Mouse (Mus musculus) neural tube, embryonic 13.5 days (tissue): ENCODE measurements around the gene Lcat. TPM values are rescaled to one million over a fixed set of nuclear protein-coding genes. Genes with fewer than 3 reads are reported as not detected.
"Not testable (repeated sequence)": the region's sequence is repeated elsewhere in the genome, so short reads cannot be mapped to it uniquely, and the experiment has no call there.

Source experiments
- ATAC-seq: fragments of 200-750 bp; cut with Nextera tagmentation; 2 replicates; pipeline ENCODE4 v1.8.0; 2017; ENCODE audit warnings: low read depth, mild to moderate bottlenecking, moderate TSS enrichment, moderate library complexity
- H3K27ac ChIP-seq: fragments of 300-500 bp; sonication (generic); replicated peaks from 2 replicates; pipeline ENCODE4 v1.5.1; 2015; ENCODE audit warnings: moderate library complexity, mild to moderate bottlenecking, inconsistent platforms
- H3K27me3 ChIP-seq: fragments of 300-500 bp; sonication (generic); 2 replicates; pipeline ENCODE4 v1.6.1; 2015; ENCODE audit warnings: mild to moderate bottlenecking, inconsistent platforms
- H3K36me3 ChIP-seq: fragments of 300-500 bp; sonication (generic); 2 replicates; pipeline ENCODE4 v1.6.1; 2015; ENCODE audit warnings: mild to moderate bottlenecking, inconsistent platforms
- H3K4me1 ChIP-seq: fragments of 300-500 bp; sonication (generic); replicated peaks from 2 replicates; pipeline ENCODE4 v1.6.1; 2015; ENCODE audit warnings: inconsistent platforms
- H3K4me2 ChIP-seq: fragments of 300-500 bp; sonication (generic); 2 replicates; pipeline ENCODE4 v1.6.1; 2015; ENCODE audit warnings: inconsistent platforms, mild to moderate bottlenecking, moderate library complexity
- H3K4me3 ChIP-seq: fragments of 300-500 bp; sonication (generic); 2 replicates; pipeline ENCODE4 v1.5.1; 2015; ENCODE audit warnings: mild to moderate bottlenecking, inconsistent platforms
- H3K9ac ChIP-seq: fragments of 300-500 bp; sonication (generic); 2 replicates; pipeline ENCODE4 v1.6.1; 2015; ENCODE audit warnings: moderate library complexity, mild to moderate bottlenecking, inconsistent platforms
- H3K9me3 ChIP-seq: fragments of 300-500 bp; sonication (generic); 2 replicates; pipeline ENCODE4 v1.6.1; 2016; ENCODE audit warnings: inconsistent platforms
- WGBS: fragments of 180-500 bp; shearing (Covaris S2); methylation state at CpG from one replicate; pipeline ENCODE4 v1.1.7; 2015; 5-methylcytosine and 5-hydroxymethylcytosine counted together
- polyA plus RNA-seq: library from polyadenylated mRNA; unstranded; fragments of >200 nt; fragmentation: Nextera tagmentation; extraction: Ambion mirVana; gene quantifications from 2 replicates; pipeline ENCODE4 v1.2.1, GENCODE M21; 2015

Gene Lcat
- polyA plus RNA-seq, result 0.59 and 0.71 TPM in 2 replicates

DNA sequence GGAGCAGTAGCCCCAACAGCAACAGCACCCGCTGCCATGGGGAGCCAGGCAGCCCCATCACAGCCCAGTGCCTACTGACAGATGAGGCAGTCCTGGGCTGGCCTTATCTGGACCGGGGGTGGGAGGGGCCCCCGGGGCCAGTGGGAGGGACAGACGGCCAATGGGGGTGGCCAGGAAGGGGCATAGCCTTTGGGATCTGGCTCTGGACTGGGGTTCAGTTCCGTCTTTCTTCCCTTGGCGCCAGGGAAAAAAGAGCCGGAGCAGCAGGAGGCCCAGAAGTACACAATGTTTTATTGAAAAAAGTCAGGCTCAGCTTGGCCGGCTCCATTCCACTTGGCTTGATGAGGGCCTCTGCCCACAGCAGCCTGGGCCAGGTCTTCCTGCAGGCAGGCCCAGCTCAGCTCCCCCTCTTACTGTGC is at the start of gene Lcat:
Lcat (minus strand) TSS at position 62 of the 419 bp plus-strand sequence.
- Histone ChIP-seq H3K27me3 (no peaks in the 10 kb centered on the region), H3K4me1 (peaks cover 2% of the 10 kb centered on the region), H3K4me2 (no peak within 1 kb of the TSS), H3K9ac (no peak within 1 kb of the TSS), H3K4me3 (no peak within 1 kb of the TSS), H3K36me3 (no peaks in the 10 kb centered on the region), H3K9me3 (no peaks in the 10 kb centered on the region), H3K27ac (no peak within 1 kb of the TSS)
- WGBS, result 71% methylated on average over 8 of the region's 8 CpGs
- ATAC-seq, result no peak

DNA sequence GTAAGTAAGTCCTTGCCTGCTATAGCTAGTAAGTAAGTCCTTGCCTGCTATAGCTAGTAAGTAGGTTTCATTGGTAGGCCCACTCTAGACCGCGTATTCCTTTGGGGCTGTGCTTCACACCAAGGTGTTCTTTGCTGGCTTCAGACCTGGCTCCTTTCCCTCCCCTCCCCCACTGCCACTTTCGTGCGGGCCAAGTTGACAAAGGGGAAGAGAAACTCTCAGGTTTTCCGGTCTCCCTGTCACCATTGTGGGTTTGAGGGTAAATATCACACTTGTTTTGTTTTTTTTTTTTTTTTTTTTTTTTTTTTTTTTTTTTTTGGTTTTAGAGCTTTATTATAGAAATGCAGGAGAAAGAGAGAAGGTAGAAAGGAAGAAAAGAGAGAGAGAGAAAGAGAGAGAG is 49.3 kb upstream of the Lcat start:
- ATAC-seq, result no peak

DNA sequence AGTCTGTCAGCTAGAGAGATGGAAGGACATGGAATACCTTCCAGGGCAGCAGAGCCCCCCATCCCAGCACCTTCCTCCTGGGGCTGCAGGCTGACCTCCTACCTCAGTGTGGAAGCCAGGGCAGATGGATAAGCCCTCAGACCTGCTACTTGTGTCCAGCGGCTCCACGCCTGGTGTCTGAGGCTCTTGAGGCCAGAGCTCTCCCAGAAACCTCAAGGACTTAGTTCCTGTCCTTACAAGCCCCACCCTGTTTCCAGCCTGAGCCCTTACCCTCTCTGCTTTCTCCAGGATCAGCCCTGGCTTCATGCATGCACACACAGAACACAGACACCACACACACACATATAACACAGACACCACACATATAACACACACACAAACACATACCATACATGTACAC is 48.4 kb upstream of the Lcat start:
- H3K4me2 ChIP-seq, result no peak overlapping the region
- no peaks in the 10 kb centered on the region for H3K4me1 ChIP-seq
- 75% methylated on average over 2 of the region's 2 CpGs for WGBS
- no peak overlapping the region for H3K27ac ChIP-seq
- no peak overlapping the region for H3K9ac ChIP-seq
- H3K9me3 ChIP-seq, result no peaks in the 10 kb centered on the region
- no peak overlapping the region for H3K4me3 ChIP-seq
- ATAC-seq, result no peak
- no peaks in the 10 kb centered on the region for H3K36me3 ChIP-seq
- 0 out of 2 replicates have a peak, but pooled peaks cover 7% of the 10 kb centered on the region for H3K27me3 ChIP-seq

More for the DNA sequence above, 49.3 kb upstream of the Lcat start:
- Histone ChIP-seq H3K4me3 (no peak overlapping the region), H3K9ac (no peak overlapping the region), H3K36me3 (no peaks in the 10 kb centered on the region), H3K9me3 (no peaks in the 10 kb centered on the region), H3K4me2 (no peak overlapping the region), H3K27ac (no peak overlapping the region), H3K27me3 (0 out of 2 replicates have a peak, but pooled peaks cover 7% of the 10 kb centered on the region), H3K4me1 (no peaks in the 10 kb centered on the region)
- 66% methylated on average over 5 of the region's 5 CpGs for WGBS

DNA sequence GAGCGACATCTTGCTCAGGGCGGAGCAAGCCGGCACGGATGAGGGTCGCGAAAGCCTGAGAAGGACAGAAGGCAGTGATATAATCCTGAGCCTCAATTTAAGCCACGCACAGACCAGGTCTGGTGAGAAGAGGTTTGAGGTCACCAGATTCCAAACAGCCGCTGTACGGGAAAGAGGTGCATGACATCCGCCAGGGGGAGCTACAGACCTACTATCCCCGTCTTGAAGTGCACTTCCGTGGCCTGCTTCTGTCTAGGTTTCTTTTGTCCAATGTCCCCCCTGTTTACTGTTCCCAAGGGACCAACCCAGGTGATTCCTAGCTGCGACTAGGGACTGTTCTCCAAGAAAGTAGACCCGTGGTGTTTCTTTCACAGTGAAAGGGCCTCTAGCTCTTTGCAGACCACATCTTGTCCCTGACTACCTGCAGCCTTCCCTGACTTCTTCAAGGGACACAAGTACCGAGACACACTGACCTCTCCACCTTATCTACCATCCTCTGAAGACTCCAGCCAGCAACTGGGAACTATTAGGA is 47.7 kb upstream of the Lcat start, which contains the start of gene Dus2:
Dus2 (plus strand) TSS at position 482 of the 532 bp plus-strand sequence.
- H3K27ac ChIP-seq, result no peak within 1 kb of the TSS
- ATAC-seq, result 0 out of 2 replicates have a peak, but pooled peaks have one; percentile 61
- no peaks in the 10 kb centered on the region for H3K9me3 ChIP-seq
- H3K4me3 ChIP-seq, result no peak within 1 kb of the TSS
- 12% methylated on average over 15 of the region's 15 CpGs for WGBS
- H3K27me3 ChIP-seq, result 0 out of 2 replicates have a peak, but pooled peaks cover 7% of the 10 kb centered on the region
- H3K9ac ChIP-seq, result 0 out of 2 replicates have a peak within 1 kb of the TSS, but pooled peaks have one; percentile 17
- no peaks in the 10 kb centered on the region for H3K36me3 ChIP-seq
- peak within 1 kb of the TSS; percentile 13; the same call in 1 of the 2 replicates for H3K4me2 ChIP-seq
- no peaks in the 10 kb centered on the region for H3K4me1 ChIP-seq

GRCm38 (mm10) chr8:105988546-105988945 is 45.4 kb upstream of the Lcat start:
- ATAC-seq, result no peak
- Histone ChIP-seq H3K4me1 (no peaks in the 10 kb centered on the region), H3K9me3 (no peaks in the 10 kb centered on the region), H3K36me3 (no peaks in the 10 kb centered on the region), H3K4me2 (no peak overlapping the region), H3K27me3 (0 out of 2 replicates have a peak, but pooled peaks cover 7% of the 10 kb centered on the region), H3K9ac (no peak overlapping the region), H3K4me3 (no peak overlapping the region), H3K27ac (no peak overlapping the region)
- WGBS, result 87% methylated on average over 11 of the region's 11 CpGs

- H3K9ac ChIP-seq, H3K4me2 ChIP-seq, H3K27me3 ChIP-seq, H3K4me3 ChIP-seq, H3K9me3 ChIP-seq, H3K27ac ChIP-seq, ATAC-seq, H3K4me1 ChIP-seq, H3K36me3 ChIP-seq: not testable (repeated sequence)
- 83% methylated on average over 11 of the region's 11 CpGs for WGBS
Observed at GRCm38 (mm10) chr8:105983406-105983805, 40.2 kb upstream of the Lcat start.

DNA sequence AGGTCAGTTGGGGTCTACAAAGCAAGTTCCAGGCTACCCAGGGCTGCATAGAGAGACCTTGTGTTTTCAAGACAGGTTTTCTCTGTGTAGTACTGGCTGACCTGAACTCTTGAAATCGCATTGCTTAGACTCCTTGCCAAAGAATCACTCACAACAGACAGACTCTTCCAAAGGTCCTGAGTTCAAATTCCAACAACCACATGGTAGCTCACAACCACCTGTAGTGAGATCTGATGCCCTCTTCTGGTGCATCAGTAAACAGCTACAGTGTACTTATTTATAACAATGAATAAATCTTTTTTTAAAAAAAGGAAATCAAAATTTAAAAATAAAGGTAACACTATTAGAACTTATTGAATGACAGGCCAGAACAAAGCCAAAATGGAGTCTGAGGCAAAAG is 38.0 kb upstream of the Lcat start:
- WGBS, result 93% methylated on average over 1 of the region's 1 CpGs
- Histone ChIP-seq H3K4me3 (no peak overlapping the region), H3K27me3 (no peaks in the 10 kb centered on the region), H3K4me2 (no peak overlapping the region), H3K36me3 (no peaks in the 10 kb centered on the region), H3K9ac (no peak overlapping the region), H3K9me3 (no peaks in the 10 kb centered on the region), H3K4me1 (no peaks in the 10 kb centered on the region), H3K27ac (no peak overlapping the region)
- ATAC-seq, result no peak

- no peak within 1 kb of the TSS for H3K4me2 ChIP-seq
- no peaks in the 10 kb centered on the region for H3K36me3 ChIP-seq
- H3K4me3 ChIP-seq, result no peak within 1 kb of the TSS
- no peak for ATAC-seq
- 90% methylated on average over 15 of the region's 15 CpGs for WGBS
- no peak within 1 kb of the TSS for H3K27ac ChIP-seq
- H3K4me1 ChIP-seq, result no peaks in the 10 kb centered on the region
- no peaks in the 10 kb centered on the region for H3K27me3 ChIP-seq
- H3K9ac ChIP-seq, result no peak within 1 kb of the TSS
- no peaks in the 10 kb centered on the region for H3K9me3 ChIP-seq
Observed at GRCm38 (mm10) chr8:105979325-105979724, 36.1 kb upstream of the Lcat start, which contains the start of gene Dpep3. Dpep3 (minus strand) TSS chr8:105979429.

GRCm38 (mm10) chr8:105975363-105975762 is 32.2 kb upstream of the Lcat start:
- 64% methylated on average over 7 of the region's 7 CpGs for WGBS
- Histone ChIP-seq H3K4me3 (no peak overlapping the region), H3K4me2 (no peak overlapping the region), H3K9me3 (no peaks in the 10 kb centered on the region), H3K9ac (no peak overlapping the region), H3K27ac (no peak overlapping the region), H3K4me1 (no peaks in the 10 kb centered on the region), H3K36me3 (no peaks in the 10 kb centered on the region), H3K27me3 (no peaks in the 10 kb centered on the region)
- no peak for ATAC-seq

- Histone ChIP-seq H3K4me3 (no peak overlapping the region), H3K4me1 (no peaks in the 10 kb centered on the region), H3K27ac (no peak overlapping the region), H3K4me2 (no peak overlapping the region), H3K9ac (no peak overlapping the region), H3K36me3 (no peaks in the 10 kb centered on the region), H3K27me3 (peaks cover 21% of the 10 kb centered on the region), H3K9me3 (no peaks in the 10 kb centered on the region)
- no peak for ATAC-seq
- 70% methylated on average over 8 of the region's 8 CpGs for WGBS
Observed at GRCm38 (mm10) chr8:105971019-105971720, 28.0 kb upstream of the Lcat start.

DNA sequence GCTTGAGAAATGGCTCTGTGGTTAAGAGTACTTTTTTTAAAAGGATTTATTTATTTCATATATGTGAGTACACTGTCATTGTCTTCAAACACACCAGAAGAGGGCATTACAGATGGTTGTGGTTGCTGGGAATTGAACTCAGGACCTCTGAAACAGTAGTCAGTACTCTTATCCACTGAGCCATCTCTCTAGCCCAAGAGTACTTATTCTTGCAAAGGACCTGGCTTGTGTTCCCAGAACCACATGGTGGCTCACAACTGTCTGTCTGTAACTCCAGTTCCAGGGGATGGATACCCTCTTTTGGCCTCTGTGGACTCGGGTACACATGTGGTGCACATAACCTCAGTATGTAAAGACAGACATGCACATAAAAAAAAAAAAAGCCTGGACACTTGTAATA is 26.2 kb upstream of the Lcat start:
- H3K9ac ChIP-seq, result no peak overlapping the region
- peaks cover 11% of the 10 kb centered on the region for H3K4me1 ChIP-seq
- peaks cover 39% of the 10 kb centered on the region for H3K27me3 ChIP-seq
- no peak for ATAC-seq
- no peaks in the 10 kb centered on the region for H3K36me3 ChIP-seq
- H3K4me3 ChIP-seq, result no peak overlapping the region
- WGBS, result 79% methylated on average over 1 of the region's 1 CpGs
- no peak overlapping the region for H3K27ac ChIP-seq
- no peak overlapping the region for H3K4me2 ChIP-seq
- H3K9me3 ChIP-seq, result no peaks in the 10 kb centered on the region

GRCm38 (mm10) chr8:105966692-105967311 is 23.6 kb upstream of the Lcat start:
- no peak for ATAC-seq
- no peaks in the 10 kb centered on the region for H3K36me3 ChIP-seq
- H3K9me3 ChIP-seq, result no peaks in the 10 kb centered on the region
- H3K4me2 ChIP-seq, result peak overlapping the region; percentile 60
- no peak overlapping the region for H3K27ac ChIP-seq
- H3K9ac ChIP-seq, result no peak overlapping the region
- WGBS, result 8% methylated on average over 19 of the region's 19 CpGs
- H3K27me3 ChIP-seq, result peaks cover 45% of the 10 kb centered on the region
- H3K4me3 ChIP-seq, result peak overlapping the region; percentile 4; the same call in 1 of the 2 replicates
- H3K4me1 ChIP-seq, result peaks cover 11% of the 10 kb centered on the region
